Mouse (Mus musculus) lung, postnatal 0 days (tissue): ENCODE results near the gene Mtch2.

Source experiments
- CTCF ChIP-seq: IDR thresholded peaks from 2 replicates; pipeline ENCODE4 v1.5.1; 2016; ENCODE audit warnings: antibody characterized with exemption, mild to moderate bottlenecking
- EP300 ChIP-seq: IDR thresholded peaks from 2 replicates; pipeline ENCODE4 v1.6.1; 2016; ENCODE audit warnings: antibody characterized with exemption, mild to moderate bottlenecking, control low read depth

- TF ChIP-seq CTCF = peak; percentile 20; the same call in 1 of the 2 replicates
- no peak for TF ChIP-seq EP300
Measured at GRCm38 (mm10) chr2:90846597-90846954, 379 bp upstream of the Mtch2 start.
